Mouse (Mus musculus) spleen, embryonic (tissue): ENCODE data around the gene Meig1.
"Not testable (repeated sequence)": the region's sequence is repeated elsewhere in the genome, so short reads cannot be mapped to it uniquely, and the experiment has no call there.

Source experiments
- CTCF ChIA-PET: fragments of 350-600 bp; sonication (Branson Sonifier 250); formaldehyde crosslinking; loops from one replicate; lab custom pipeline; 2022; lab: Charles Lee

Meig1 gene

GRCm38 (mm10) chr2:3422548-3422947 lies at the start of gene Meig1:
TSS of gene Meig1 (minus strand) at chr2:3422648.
- CTCF ChIA-PET = no interaction called here

GRCm38 (mm10) chr2:3456590-3456989 lies 34.1 kb upstream of the Meig1 start:
- CTCF ChIA-PET = no interaction called here

GRCm38 (mm10) chr2:3453096-3453495 lies 30.6 kb upstream of the Meig1 start:
- CTCF ChIA-PET = interaction anchor here (0.6 kb wide), 1 partner anchor 270 kb away, joined by 6 read pairs; no protein-coding TSS in a partner anchor

- CTCF ChIA-PET = no interaction called here
Measured at GRCm38 (mm10) chr2:3449431-3449830, 27.0 kb upstream of the Meig1 start.

- CTCF ChIA-PET = no interaction called here
Measured at GRCm38 (mm10) chr2:3445984-3446383, 23.5 kb upstream of the Meig1 start.

- CTCF ChIA-PET = interaction anchor here (0.5 kb wide), 1 partner anchor 9 kb away, joined by 3 read pairs; no protein-coding TSS in a partner anchor
Measured at GRCm38 (mm10) chr2:3444206-3444605, 21.8 kb upstream of the Meig1 start.

- CTCF ChIA-PET = no interaction called here
Measured at GRCm38 (mm10) chr2:3437956-3438355, 15.5 kb upstream of the Meig1 start.

- CTCF ChIA-PET = interaction anchor here (0.6 kb wide), 1 partner anchor 9 kb away, joined by 3 read pairs; no protein-coding TSS in a partner anchor
Measured at GRCm38 (mm10) chr2:3435369-3436061, 13.1 kb upstream of the Meig1 start.

- CTCF ChIA-PET = no interaction called here
Measured at GRCm38 (mm10) chr2:3430956-3431355, 8.5 kb upstream of the Meig1 start.

- CTCF ChIA-PET = interaction anchor here (0.6 kb wide), 1 partner anchor 75 kb away, joined by 10 read pairs; no protein-coding TSS in a partner anchor
Measured at GRCm38 (mm10) chr2:3424579-3424910, 2.1 kb upstream of the Meig1 start.

- CTCF ChIA-PET = interaction anchor here (0.5 to 0.7 kb wide), 2 partner anchors 93 to 104 kb away, joined by 4 to 6 read pairs; no protein-coding TSS in a partner anchor
Measured at GRCm38 (mm10) chr2:3423841-3424578, 1.6 kb upstream of the Meig1 start, which contains the start of gene Dclre1c. TSS of gene Dclre1c (plus strand) at chr2:3424131.

GRCm38 (mm10) chr2:3420157-3420556 lies 2.3 kb downstream of the Meig1 start:
- CTCF ChIA-PET = no interaction called here

- CTCF ChIA-PET = no interaction called here
Measured at GRCm38 (mm10) chr2:3418883-3419431, 3.5 kb downstream of the Meig1 start.

GRCm38 (mm10) chr2:3415676-3416075 lies 6.8 kb downstream of the Meig1 start:
- CTCF ChIA-PET = no interaction called here

- CTCF ChIA-PET = no interaction called here
Measured at GRCm38 (mm10) chr2:3414241-3414640, 8.2 kb downstream of the Meig1 start.

- CTCF ChIA-PET = no interaction called here
Measured at GRCm38 (mm10) chr2:3407756-3408155, 14.7 kb downstream of the Meig1 start.

GRCm38 (mm10) chr2:3405981-3406380 lies 16.5 kb downstream of the Meig1 start:
- CTCF ChIA-PET = no interaction called here

GRCm38 (mm10) chr2:3397110-3397509 lies 25.3 kb downstream of the Meig1 start, which contains the start of gene Olah:
TSS of gene Olah (minus strand) at chr2:3397210.
- CTCF ChIA-PET = not testable (repeated sequence)

GRCm38 (mm10) chr2:3391945-3392344 lies 30.5 kb downstream of the Meig1 start:
- CTCF ChIA-PET = no interaction called here

GRCm38 (mm10) chr2:3387105-3387860 lies 35.2 kb downstream of the Meig1 start:
- CTCF ChIA-PET = interaction anchor here (0.6 kb wide), 1 partner anchor 60 kb away, joined by 4 read pairs; no protein-coding TSS in a partner anchor

GRCm38 (mm10) chr2:3365127-3365526 lies 57.3 kb downstream of the Meig1 start:
- CTCF ChIA-PET = no interaction called here
